Comparison of ENCODE assay signal across 24 mouse cellular contexts in the genomic region with DNA sequence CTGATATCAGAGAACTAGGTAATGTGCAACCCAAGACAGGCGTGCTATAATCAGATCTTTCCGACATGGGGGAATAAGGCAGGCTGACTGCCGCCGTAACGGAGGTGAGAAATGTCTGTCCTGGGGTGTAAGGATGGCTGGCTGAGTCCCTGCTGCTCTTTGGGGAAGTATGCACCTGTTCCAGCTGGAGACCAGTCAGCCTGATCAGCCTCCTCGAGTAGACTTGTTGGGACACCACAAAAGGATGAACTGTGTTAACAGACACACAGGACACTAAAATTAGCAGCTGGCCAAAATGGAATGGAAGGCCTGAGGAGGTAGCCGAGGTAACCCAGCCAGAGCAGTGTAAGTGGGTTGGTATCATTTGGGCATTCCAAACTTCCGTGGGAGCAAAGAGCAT.
DNase-seq lines count a peak whose midpoint lies in the region; ATAC-seq and TF ChIP-seq lines count a peak whose summit lies in the region.
"Had no signal": no experiment of that assay in that cellular context is flagged by ENCODE, and none has a peak within 500 bp of the region (broad histone marks: within the 10 kb centered on the region; RNA-seq: fewer than 3 reads in every experiment).

No protein-coding gene starts in this region.

- H3K4me1 ChIP-seq in heart, embryonic 10.5 days, result peaks cover 19% of the 10 kb centered on the region
- H3K4me1 ChIP-seq in heart, embryonic 12.5 days (replicated peaks), result peaks cover 8% of the 10 kb centered on the region
- H3K4me1 ChIP-seq: embryonic facial prominence, embryonic 12.5 days had no signal

- peaks cover 8% of the 10 kb centered on the region for H3K27me3 ChIP-seq in heart, embryonic 10.5 days (ENCODE audit: insufficient read depth, poor library complexity, severe bottlenecking)
- 0 out of 2 replicates have a peak, but pooled peaks cover 12% of the 10 kb centered on the region for H3K27me3 ChIP-seq in heart, embryonic 12.5 days (replicated peaks)
- H3K27me3 ChIP-seq: CH12.LX; embryonic facial prominence, embryonic 12.5 days; forebrain, embryonic 13.5 days; forebrain, embryonic 15.5 days; Patski had no signal

- no peaks in the 10 kb centered on the region for H3K9me3 ChIP-seq in heart, embryonic 10.5 days
- H3K9me3 ChIP-seq in heart, embryonic 12.5 days (replicated peaks), result no peaks in the 10 kb centered on the region
- H3K9me3 ChIP-seq: embryonic facial prominence, embryonic 10.5 days; embryonic facial prominence, embryonic 12.5 days; forebrain, embryonic 13.5 days; forebrain, embryonic 15.5 days; G1E had no signal

- TF ChIP-seq CTCF in gastrocnemius, adult 2 months (IDR thresholded peaks at IDR 0.05), result no peak

- ATAC-seq in heart, embryonic 12.5 days (ENCODE audit: insufficient number of reproducible peaks, low FRiP score), result no peak
- ATAC-seq: activated CD4-positive, CD25-positive, alpha-beta regulatory T cell, adult 4 months; CD4-positive, CD25-positive, alpha-beta regulatory T cell, adult 4 months; forebrain, embryonic 13.5 days; forebrain, embryonic 15.5 days; Patski had no signal

- no peaks in the 10 kb centered on the region for H3K36me3 ChIP-seq in heart, embryonic 10.5 days
- no peaks in the 10 kb centered on the region for H3K36me3 ChIP-seq in heart, embryonic 12.5 days
- H3K36me3 ChIP-seq: embryonic facial prominence, embryonic 10.5 days; embryonic facial prominence, embryonic 12.5 days; forebrain, embryonic 15.5 days; G1E had no signal

- H3K27ac ChIP-seq in gastrocnemius, adult 2 months, result peak overlapping the region; percentile 28; the same call in 1 of the 2 replicates
- no peak overlapping the region for H3K27ac ChIP-seq in heart, embryonic 10.5 days
- H3K27ac ChIP-seq in heart, embryonic 12.5 days (ENCODE audit: poor library complexity, severe bottlenecking), result no peak overlapping the region
- H3K27ac ChIP-seq: embryonic facial prominence, embryonic 10.5 days; embryonic facial prominence, embryonic 12.5 days; forebrain, embryonic 13.5 days; forebrain, embryonic 15.5 days had no signal

- DNase-seq in gastrocnemius, adult 2 months, result peak; percentile 59
- DNase-seq in gastrocnemius, adult 18-20 months (ENCODE audit: low spot score), result no peak
- peak; percentile 96 for DNase-seq in heart, adult 11 months
- no peak for DNase-seq in heart, embryonic 10.5 days (ENCODE audit: low spot score)
- peak; percentile 28 to 34 for DNase-seq in heart, adult 9 months (ENCODE audit: low spot score in 2 of 2)
- DNase-seq: adrenal gland, adult 8-10 months; adrenal gland, postnatal 14 days; adrenal gland, postnatal 36 days; B cell, adult 2 months; cerebellum, adult 11-12 months; cerebellum, adult 2 months; cerebellum, adult 9-10 months; cerebellum, postnatal 10 days; cerebellum, postnatal 25 days had no signal

- H3K9ac ChIP-seq in heart, embryonic 12.5 days, result no peak overlapping the region
- H3K9ac ChIP-seq: embryonic facial prominence, embryonic 12.5 days; forebrain, embryonic 13.5 days; forebrain, embryonic 15.5 days had no signal

- no peak overlapping the region for H3K4me3 ChIP-seq in gastrocnemius, adult 2 months
- H3K4me3 ChIP-seq in heart, embryonic 10.5 days, result no peak overlapping the region
- no peak overlapping the region for H3K4me3 ChIP-seq in heart, embryonic 12.5 days
- H3K4me3 ChIP-seq: embryonic facial prominence, embryonic 10.5 days; embryonic facial prominence, embryonic 12.5 days; forebrain, embryonic 13.5 days; forebrain, embryonic 15.5 days had no signal

- 75% methylated on average over 8 of the region's 8 CpGs for WGBS in heart, embryonic 10.5 days
- WGBS in heart, embryonic 12.5 days, result 71% methylated on average over 8 of the region's 8 CpGs

- H3K4me2 ChIP-seq in heart, embryonic 12.5 days, result no peak overlapping the region
- H3K4me2 ChIP-seq: embryonic facial prominence, embryonic 12.5 days; forebrain, embryonic 13.5 days; forebrain, embryonic 15.5 days had no signal

- intact Hi-C loops in gastrocnemius, adult 2 months (cut with DNase I), result loop anchor here (10.0 kb wide), 1 partner anchor 1343 kb away; no protein-coding TSS in a partner anchor

Comparison
In these comparisons a context has a peak if more than half of its experiments do, and no peak if none do; other contexts are left out.
1. DNase-seq: peak in gastrocnemius, adult 2 months (single experiment), heart, adult 11 months (single experiment) and heart, adult 9 months (2 of 2); none in gastrocnemius, adult 18-20 months (single experiment) and heart, embryonic 10.5 days (single experiment).